Mouse (Mus musculus) megakaryocyte, embryonic 14.5 days (primary cell): ENCODE results near the gene Sbf1. TPM values are rescaled to one million over a fixed set of nuclear protein-coding genes. Genes with fewer than 3 reads are reported as not detected.

Source experiments
- H3K27me3 ChIP-seq: replicated peaks from 2 replicates; pipeline ENCODE3; 2012; ENCODE audit warnings: inconsistent platforms
- H3K36me3 ChIP-seq: replicated peaks from 2 replicates; pipeline ENCODE3; 2012; ENCODE audit warnings: low read length, inconsistent platforms, mixed read lengths
- H3K4me1 ChIP-seq: 2 replicates; pipeline ENCODE4 v1.6.1; 2012; ENCODE audit warnings: inconsistent platforms
- H3K4me3 ChIP-seq: replicated peaks from 2 replicates; pipeline ENCODE3; 2012; ENCODE audit warnings: moderate library complexity, mild to moderate bottlenecking, inconsistent platforms
- H3K9me3 ChIP-seq: 2 replicates; pipeline ENCODE4 v1.6.1; 2012; ENCODE audit warnings: inconsistent platforms
- FLI1 ChIP-seq: IDR thresholded peaks from 2 replicates; pipeline ENCODE4 v1.6.1; 2012; ENCODE audit warnings: low read length, inconsistent platforms, mixed read lengths
- GATA1 ChIP-seq: IDR thresholded peaks from 3 replicates; pipeline ENCODE4 v1.6.1; 2012; ENCODE audit warnings: mixed read lengths, low read length, inconsistent platforms, borderline replicate concordance
- polyA plus RNA-seq: library from polyadenylated mRNA; stranded (reverse); fragments of >175 nt; gene quantifications from 2 replicates; pipeline ENCODE4 v1.2.3, GENCODE M21; 2012; ENCODE audit warnings: low replicate concordance; ENCODE audit not compliant: insufficient read depth

Gene Sbf1
- 171 and 172 TPM in 2 replicates for polyA plus RNA-seq

GRCm38 (mm10) chr15:89315190-89315731 is at the start of gene Sbf1:
Gene Sbf1, minus strand, starts transcription at chr15:89315311.
- H3K36me3 ChIP-seq, result peaks cover 5% of the 10 kb centered on the region
- TF ChIP-seq GATA1, result no peak
- no peak for TF ChIP-seq FLI1

DNA sequence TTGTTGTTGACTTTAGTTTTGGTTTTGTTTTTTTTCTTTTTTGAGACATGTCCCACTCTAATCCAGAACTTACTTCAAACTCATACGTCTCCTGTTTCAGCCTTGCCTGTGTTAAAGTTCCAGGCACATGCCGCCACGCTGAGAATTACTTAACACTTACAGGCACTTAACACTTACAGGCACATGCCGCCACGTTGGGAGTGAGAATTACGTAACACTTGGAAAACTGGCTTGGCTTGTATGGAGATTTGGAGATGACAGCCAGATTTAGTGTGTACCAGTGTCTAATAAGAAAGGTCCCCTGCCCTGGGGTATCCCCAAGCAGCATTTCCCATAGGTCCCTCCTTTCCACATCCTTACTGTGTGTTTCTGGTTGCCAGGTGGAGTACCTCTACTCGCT is 47.9 kb upstream of the Sbf1 start:
- TF ChIP-seq FLI1 (no peak), GATA1 (no peak)
- no peak overlapping the region for H3K4me3 ChIP-seq
- H3K9me3 ChIP-seq, result no peaks in the 10 kb centered on the region
- peaks cover 12% of the 10 kb centered on the region for H3K4me1 ChIP-seq
- no peaks in the 10 kb centered on the region for H3K27me3 ChIP-seq
- peaks cover 98% of the 10 kb centered on the region for H3K36me3 ChIP-seq

More at GRCm38 (mm10) chr15:89315190-89315731, at the start of gene Sbf1:
- H3K9me3 ChIP-seq, result no peaks in the 10 kb centered on the region
- peaks cover 54% of the 10 kb centered on the region for H3K4me1 ChIP-seq
- H3K27me3 ChIP-seq, result no peaks in the 10 kb centered on the region
- H3K4me3 ChIP-seq, result peak within 1 kb of the TSS; percentile 100

- Histone ChIP-seq H3K4me1 (peaks cover 38% of the 10 kb centered on the region), H3K27me3 (no peaks in the 10 kb centered on the region), H3K4me3 (no peak overlapping the region), H3K36me3 (peaks cover 67% of the 10 kb centered on the region), H3K9me3 (no peaks in the 10 kb centered on the region)
- TF ChIP-seq FLI1, result no peak
- TF ChIP-seq GATA1, result no peak
Measured at GRCm38 (mm10) chr15:89358784-89359183, 43.7 kb upstream of the Sbf1 start.

DNA sequence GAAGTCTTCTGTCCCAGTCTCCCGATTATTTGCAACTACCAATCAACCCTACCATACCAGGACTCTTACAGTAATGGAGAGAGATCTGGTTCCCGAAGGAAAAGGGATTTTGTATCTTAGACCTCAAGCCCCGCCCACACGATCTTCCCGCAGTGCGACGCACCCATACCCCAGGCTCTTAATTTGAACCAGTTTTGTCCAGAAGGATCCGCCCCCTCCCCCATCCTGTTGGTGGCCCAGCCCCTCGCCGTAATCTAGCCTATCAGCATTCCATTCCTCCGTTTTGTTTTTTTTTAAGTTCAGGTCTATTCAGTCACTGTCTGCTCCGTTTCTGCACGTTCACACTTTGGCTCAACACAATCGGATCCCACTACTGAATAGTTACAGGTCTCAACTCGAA is 41.3 kb upstream of the Sbf1 start:
- Histone ChIP-seq H3K4me1 (peaks cover 45% of the 10 kb centered on the region), H3K9me3 (no peaks in the 10 kb centered on the region), H3K4me3 (peak overlapping the region; percentile 96), H3K27me3 (no peaks in the 10 kb centered on the region), H3K36me3 (peaks cover 67% of the 10 kb centered on the region)
- TF ChIP-seq FLI1 (no peak), GATA1 (no peak)

GRCm38 (mm10) chr15:89355241-89356187 is 40.4 kb upstream of the Sbf1 start, which contains the start of the genes Lmf2 and Ncaph2:
Gene Lmf2, minus strand, starts transcription at chr15:89355659.
Gene Ncaph2, plus strand, starts transcription at chr15:89355719.
- no peaks in the 10 kb centered on the region for H3K27me3 ChIP-seq
- H3K36me3 ChIP-seq, result peaks cover 67% of the 10 kb centered on the region
- no peaks in the 10 kb centered on the region for H3K9me3 ChIP-seq
- H3K4me3 ChIP-seq, result peak within 1 kb of the TSS; percentile 96
- TF ChIP-seq GATA1 (no peak), FLI1 (peak; percentile 54; the same call in 1 of the 2 replicates)
- H3K4me1 ChIP-seq, result peaks cover 45% of the 10 kb centered on the region

GRCm38 (mm10) chr15:89354455-89354854 is 39.3 kb upstream of the Sbf1 start:
- TF ChIP-seq GATA1, result no peak
- no peak for TF ChIP-seq FLI1
- peak overlapping the region; percentile 96 for H3K4me3 ChIP-seq
- H3K36me3 ChIP-seq, result peaks cover 65% of the 10 kb centered on the region
- no peaks in the 10 kb centered on the region for H3K9me3 ChIP-seq
- no peaks in the 10 kb centered on the region for H3K27me3 ChIP-seq
- H3K4me1 ChIP-seq, result peaks cover 45% of the 10 kb centered on the region

DNA sequence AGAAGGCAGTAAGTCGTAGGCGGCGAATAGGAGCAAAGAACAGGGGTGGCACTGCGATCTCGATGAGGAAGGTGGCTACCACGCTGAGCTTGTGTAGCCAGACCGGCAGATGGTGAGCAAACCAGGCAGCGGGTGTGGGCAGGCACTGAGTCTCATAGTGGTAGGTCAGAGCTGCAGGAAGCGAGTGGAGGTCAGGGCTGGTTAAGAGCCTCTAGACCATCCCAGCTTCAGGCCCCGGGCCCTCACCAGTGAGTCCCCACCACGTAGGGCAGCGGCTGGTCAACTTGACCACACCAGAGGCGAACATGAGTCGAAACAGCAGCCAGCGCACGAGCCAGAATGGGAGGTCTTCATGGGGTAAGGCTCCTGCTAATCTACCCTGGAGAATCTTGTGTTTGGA is 38.7 kb upstream of the Sbf1 start:
- Histone ChIP-seq H3K36me3 (peaks cover 60% of the 10 kb centered on the region), H3K4me3 (peak overlapping the region; percentile 38), H3K4me1 (peaks cover 41% of the 10 kb centered on the region), H3K9me3 (no peaks in the 10 kb centered on the region), H3K27me3 (no peaks in the 10 kb centered on the region)
- TF ChIP-seq GATA1, result no peak
- no peak for TF ChIP-seq FLI1

- H3K36me3 ChIP-seq, result peaks cover 51% of the 10 kb centered on the region
Measured at GRCm38 (mm10) chr15:89352795-89353194, 37.7 kb upstream of the Sbf1 start.

DNA sequence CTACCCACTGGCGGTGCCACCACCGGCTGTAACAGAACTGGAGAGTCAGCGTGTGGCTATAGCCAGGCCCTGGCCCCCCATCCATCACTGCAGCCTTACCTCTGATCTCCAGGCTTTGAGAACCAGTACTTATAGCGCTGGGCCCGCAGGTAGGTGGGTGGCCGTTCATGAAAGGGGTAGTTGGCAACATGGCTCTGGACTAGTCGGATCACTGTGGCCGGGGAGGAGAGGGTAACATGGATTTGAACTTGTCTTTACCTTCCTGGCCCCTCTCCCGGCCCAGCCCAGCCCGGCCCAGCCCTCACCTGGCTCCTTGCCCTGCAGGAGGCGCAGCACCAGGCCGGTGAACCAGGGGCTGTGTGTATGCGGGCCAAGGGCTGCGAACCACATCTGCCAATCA is 36.9 kb upstream of the Sbf1 start:
- no peaks in the 10 kb centered on the region for H3K27me3 ChIP-seq
- TF ChIP-seq GATA1 (no peak), FLI1 (no peak)
- H3K4me1 ChIP-seq, result peaks cover 36% of the 10 kb centered on the region
- H3K9me3 ChIP-seq, result no peaks in the 10 kb centered on the region
- no peak overlapping the region for H3K4me3 ChIP-seq
- H3K36me3 ChIP-seq, result peaks cover 47% of the 10 kb centered on the region

More at GRCm38 (mm10) chr15:89352795-89353194, 37.7 kb upstream of the Sbf1 start:
- no peaks in the 10 kb centered on the region for H3K9me3 ChIP-seq
- no peak for TF ChIP-seq GATA1
- no peak for TF ChIP-seq FLI1
- peaks cover 39% of the 10 kb centered on the region for H3K4me1 ChIP-seq
- no peak overlapping the region for H3K4me3 ChIP-seq
- no peaks in the 10 kb centered on the region for H3K27me3 ChIP-seq

DNA sequence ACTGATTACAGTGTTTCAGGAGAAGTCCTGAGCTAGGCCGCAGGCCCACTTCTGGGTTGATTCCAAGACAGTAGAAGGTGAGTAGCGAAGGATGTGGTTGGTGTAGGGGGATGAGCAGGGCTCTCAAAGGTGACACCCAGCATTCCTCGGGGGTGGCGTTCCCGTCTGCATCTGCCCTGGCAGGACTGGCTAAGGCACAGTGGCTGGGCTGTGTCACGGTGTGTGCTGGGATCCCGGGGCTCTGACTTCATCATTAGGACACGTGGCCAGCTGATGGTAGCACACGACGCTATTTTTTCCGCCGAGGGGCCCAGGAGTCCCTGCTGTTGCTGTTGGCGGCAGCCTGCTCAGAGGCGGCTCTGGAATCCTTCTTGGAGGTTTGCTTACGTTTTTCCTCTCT is 36.2 kb upstream of the Sbf1 start:
- H3K4me3 ChIP-seq, result no peak overlapping the region
- peaks cover 35% of the 10 kb centered on the region for H3K4me1 ChIP-seq
- peaks cover 47% of the 10 kb centered on the region for H3K36me3 ChIP-seq
- H3K27me3 ChIP-seq, result no peaks in the 10 kb centered on the region
- TF ChIP-seq FLI1 (no peak), GATA1 (no peak)
- no peaks in the 10 kb centered on the region for H3K9me3 ChIP-seq
